19 mouse cellular contexts compared by ENCODE assay signal in the genomic region with DNA sequence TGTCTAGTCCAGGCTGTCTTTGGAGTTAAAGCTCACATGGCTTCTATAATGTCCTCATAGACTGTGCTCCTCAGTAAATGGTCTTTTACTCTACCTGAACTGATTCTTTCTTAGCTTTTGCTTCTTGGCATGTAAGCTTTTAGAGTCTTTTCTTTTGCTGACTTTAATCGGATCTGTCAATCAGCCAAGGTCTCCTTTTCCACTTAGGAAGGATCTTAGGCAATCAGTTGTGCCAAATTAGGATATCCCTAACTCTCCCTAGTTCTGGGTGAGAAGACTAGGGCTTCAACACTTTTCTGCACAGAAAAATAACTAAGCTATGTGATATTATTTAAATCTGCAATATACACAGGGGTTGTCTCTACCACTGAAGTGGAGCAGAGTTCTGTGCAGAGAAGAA.
A peak's percentile ranks its signal among the peaks of the same experiment; 100 is the strongest.
DNase-seq lines count a peak whose midpoint lies in the region; ATAC-seq lines count a peak whose summit lies in the region.
"Had no signal": no experiment of that assay in that cellular context is flagged by ENCODE, and none has a peak within 500 bp of the region (broad histone marks: within the 10 kb centered on the region; RNA-seq: fewer than 3 reads in every experiment).

No protein-coding gene starts in this region.

- H3K9me3 ChIP-seq in forebrain, embryonic 14.5 days (replicated peaks; ENCODE audit: control insufficient read depth, low read length) = no peaks in the 10 kb centered on the region
- H3K9me3 ChIP-seq: G1E had no signal

- intact Hi-C loops in left cerebral cortex, postnatal 25 days (cut with DNase I) = no loop called here

- H3K27me3 ChIP-seq in forebrain, embryonic 14.5 days (replicated peaks; ENCODE audit: control insufficient read depth, insufficient read depth, low read length) = no peaks in the 10 kb centered on the region
- H3K27me3 ChIP-seq: CH12.LX had no signal

- WGBS in forebrain, embryonic 14.5 days = 79% methylated on average over 1 of the region's 1 CpGs

- peak; percentile 65 for DNase-seq in fat pad, adult 2 months (ENCODE audit: extremely low read depth, low read depth, low spot score)
- peak; percentile 64 for DNase-seq in gonadal fat pad, adult 2 months (ENCODE audit: low read depth)
- no peak for DNase-seq in left cerebral cortex, postnatal 25 days (ENCODE audit: low spot score in 2 of 2)
- no peak for DNase-seq in forebrain, embryonic 14.5 days (ENCODE audit: low spot score)
- DNase-seq: adrenal gland, adult 2 months; adrenal gland, adult 8-10 months; adrenal gland, postnatal 10 days; adrenal gland, postnatal 14 days; adrenal gland, postnatal 25 days; adrenal gland, postnatal 36 days; B cell, adult 2 months; cerebellum, adult 11 months; cerebellum, adult 11-12 months; cerebellum, adult 18-20 months had no signal

- H3K4me3 ChIP-seq in forebrain, embryonic 14.5 days (ENCODE audit: low read depth, low read length) = no peak overlapping the region

- H3K36me3 ChIP-seq in forebrain, embryonic 14.5 days (ENCODE audit: control insufficient read depth, insufficient read depth, low read length) = no peaks in the 10 kb centered on the region
- H3K36me3 ChIP-seq: G1E had no signal

- ATAC-seq in forebrain, embryonic 14.5 days = no peak
- ATAC-seq: activated CD4-positive, CD25-positive, alpha-beta regulatory T cell, adult 4 months; CD4-positive, CD25-positive, alpha-beta regulatory T cell, adult 4 months; Patski had no signal

- H3K27ac ChIP-seq in forebrain, embryonic 14.5 days (ENCODE audit: low read depth, low read length) = no peak overlapping the region

- no peak overlapping the region for H3K4me2 ChIP-seq in forebrain, embryonic 14.5 days (ENCODE audit: low read length)

- no peak overlapping the region for H3K9ac ChIP-seq in forebrain, embryonic 14.5 days (ENCODE audit: low read length)

- no peaks in the 10 kb centered on the region for H3K4me1 ChIP-seq in forebrain, embryonic 14.5 days (ENCODE audit: control insufficient read depth, insufficient read depth, low read length)

Comparison
In these comparisons a context has a peak if more than half of its experiments do, and no peak if none do; other contexts are left out.
1. DNase-seq: peak in fat pad, adult 2 months (single experiment) and gonadal fat pad, adult 2 months (single experiment); none in left cerebral cortex, postnatal 25 days (0 of 2) and forebrain, embryonic 14.5 days (single experiment).